Mouse (Mus musculus) liver, embryonic 14.5 days (tissue): Measurements from ENCODE around the gene Axdnd1. TPM values are rescaled to one million over a fixed set of nuclear protein-coding genes. Genes with fewer than 3 reads are reported as not detected.

Source experiments
- ATAC-seq: fragments of 200-750 bp; cut with Nextera tagmentation; 2 replicates; pipeline ENCODE4 v1.8.0; 2017; ENCODE audit warnings: moderate number of reproducible peaks, mild to moderate bottlenecking, moderate library complexity; ENCODE audit not compliant: insufficient read depth
- DNase-seq, 3 experiments: peaks; one replicate each; pipeline ENCODE4 v3.0.0-alpha.2; 2012 to 2013; ENCODE audit warnings: low read depth in 3 of 3, low spot score in 3 of 3
- H3K27ac ChIP-seq: fragments of 300-500 bp; sonication (generic); 2 replicates; pipeline ENCODE4 v1.5.1; 2014; ENCODE audit warnings: moderate library complexity, mild to moderate bottlenecking, control low read depth, inconsistent platforms
- H3K27me3 ChIP-seq: fragments of 300-500 bp; sonication (generic); 2 replicates; pipeline ENCODE4 v1.6.1; 2014; ENCODE audit warnings: mild to moderate bottlenecking, low read length, moderate library complexity; ENCODE audit not compliant: control insufficient read depth, insufficient read depth
- H3K36me3 ChIP-seq: fragments of 300-500 bp; sonication (generic); replicated peaks from 2 replicates; pipeline ENCODE4 v1.6.1; 2014; ENCODE audit warnings: low read depth; ENCODE audit not compliant: control insufficient read depth, insufficient read depth
- H3K4me1 ChIP-seq, 2 experiments: fragments of 200-500 bp in 1 of 2; fragments of 300-500 bp in 1 of 2; sonication (generic) in 1 of 2; replicated peaks; 2 replicates each; pipeline ENCODE4 v1.6.1; 2012 to 2014; ENCODE audit warnings: antibody characterized with exemption in 1 of 2, inconsistent platforms in 1 of 2, low read length in 1 of 2; ENCODE audit not compliant: control insufficient read depth in 2 of 2, insufficient read depth in 2 of 2
- H3K4me2 ChIP-seq: fragments of 300-500 bp; sonication (generic); 2 replicates; pipeline ENCODE4 v1.6.1; 2014; ENCODE audit warnings: low read depth, mild to moderate bottlenecking, control low read depth, moderate library complexity
- H3K4me3 ChIP-seq, 2 experiments: fragments of 200-500 bp in 1 of 2; fragments of 300-500 bp in 1 of 2; sonication (generic) in 1 of 2; 2 replicates each; pipeline ENCODE4 v1.5.1; 2012 to 2014; ENCODE audit warnings: low read depth in 2 of 2, low read length in 2 of 2, mild to moderate bottlenecking in 2 of 2, control low read depth in 1 of 2, inconsistent platforms in 1 of 2, moderate library complexity in 1 of 2; ENCODE audit not compliant: insufficient read depth in 1 of 2
- H3K9ac ChIP-seq: fragments of 300-500 bp; sonication (generic); replicated peaks from 2 replicates; pipeline ENCODE4 v1.6.1; 2014; ENCODE audit warnings: mild to moderate bottlenecking, control low read depth, moderate library complexity
- H3K9me3 ChIP-seq: fragments of 300-500 bp; sonication (generic); 2 replicates; pipeline ENCODE4 v1.6.1; 2016; ENCODE audit warnings: low read length, mixed read lengths; ENCODE audit not compliant: control insufficient read depth
- CTCF ChIP-seq: IDR thresholded peaks from 2 replicates; pipeline ENCODE4 v1.5.1; 2016; ENCODE audit warnings: antibody characterized with exemption, low read depth, control low read depth
- EP300 ChIP-seq: IDR thresholded peaks from 2 replicates; pipeline ENCODE4 v1.6.1; 2016; ENCODE audit warnings: antibody characterized with exemption, low read depth
- WGBS: fragments of 180-500 bp; shearing (Covaris S2); extraction: QIAGEN DNeasy Blood & Tissue Kit; methylation state at CpG from one replicate; pipeline ENCODE4 v1.1.7; 2014; ENCODE audit not compliant: insufficient replicate concordance; 5-methylcytosine and 5-hydroxymethylcytosine counted together
- polyA plus RNA-seq, 2 experiments: library from polyadenylated mRNA; depleted of rRNA in 1 of 2; stranded (reverse) in 1 of 2; unstranded in 1 of 2; fragments of >200 nt; fragmentation: Nextera tagmentation in 1 of 2; extraction: Ambion mirVana in 1 of 2; gene quantifications; 2 replicates each; pipeline versions ENCODE4 v1.2.1 to v1.2.3; 2012 to 2014

Axdnd1 gene
- polyA plus RNA-seq, 2 experiments = 0.06 to 0.09 TPM

DNA sequence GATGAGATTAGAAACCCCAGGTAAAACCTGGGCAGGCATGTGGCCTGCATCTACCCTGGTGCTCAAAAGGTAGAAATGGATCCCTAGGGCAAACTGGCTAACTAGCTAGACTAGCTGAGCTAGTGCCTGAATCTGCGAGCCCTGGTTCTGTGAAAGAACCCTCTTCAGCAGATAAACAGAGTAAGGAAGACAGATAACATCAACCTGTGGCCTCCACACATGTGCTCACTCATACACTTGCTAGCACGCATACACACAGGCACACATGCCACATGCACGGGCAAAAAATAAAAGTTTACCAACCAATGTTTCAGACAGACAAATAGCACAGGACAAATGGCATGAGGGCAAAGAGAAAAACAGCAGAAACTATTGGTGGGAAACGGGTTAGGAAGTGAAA lies 70.5 kb downstream of the Axdnd1 start:
- Histone ChIP-seq H3K9ac (no peak overlapping the region), H3K36me3 (no peaks in the 10 kb centered on the region), H3K9me3 (no peaks in the 10 kb centered on the region), H3K4me1 (no peaks in the 10 kb centered on the region), H3K27me3 (no peaks in the 10 kb centered on the region), H3K4me2 (no peak overlapping the region), H3K27ac (no peak overlapping the region), H3K4me3 (no peak overlapping the region)
- no peak for TF ChIP-seq EP300
- TF ChIP-seq CTCF = no peak
- ATAC-seq (no peak), DNase-seq (no peak)
- WGBS = 52% methylated on average over 4 of the region's 4 CpGs

GRCm38 (mm10) chr1:156349031-156349430 lies 71.9 kb downstream of the Axdnd1 start:
- 53% methylated on average over 4 of the region's 4 CpGs for WGBS
- Histone ChIP-seq H3K4me1 (no peaks in the 10 kb centered on the region), H3K36me3 (no peaks in the 10 kb centered on the region), H3K27me3 (no peaks in the 10 kb centered on the region), H3K27ac (no peak overlapping the region), H3K4me3 (no peak overlapping the region), H3K9me3 (no peaks in the 10 kb centered on the region), H3K9ac (no peak overlapping the region), H3K4me2 (no peak overlapping the region)
- TF ChIP-seq CTCF (no peak), EP300 (no peak)
- DNase-seq (no peak), ATAC-seq (no peak)

GRCm38 (mm10) chr1:156345633-156346032 lies 75.3 kb downstream of the Axdnd1 start:
- H3K9me3 ChIP-seq = no peaks in the 10 kb centered on the region

GRCm38 (mm10) chr1:156344433-156344832 lies 76.5 kb downstream of the Axdnd1 start:
- DNase-seq = no peak
- no peak for ATAC-seq
- 43% methylated on average over 4 of the region's 4 CpGs for WGBS
- Histone ChIP-seq H3K9ac (no peak overlapping the region), H3K9me3 (no peaks in the 10 kb centered on the region), H3K27me3 (no peaks in the 10 kb centered on the region), H3K4me2 (no peak overlapping the region), H3K4me3 (no peak overlapping the region), H3K27ac (no peak overlapping the region), H3K4me1 (no peaks in the 10 kb centered on the region), H3K36me3 (no peaks in the 10 kb centered on the region)
- TF ChIP-seq CTCF (no peak), EP300 (no peak)

More at GRCm38 (mm10) chr1:156345633-156346032, 75.3 kb downstream of the Axdnd1 start:
- no peak for DNase-seq
- ATAC-seq = no peak
- Histone ChIP-seq H3K4me2 (no peak overlapping the region), H3K4me3 (no peak overlapping the region), H3K36me3 (no peaks in the 10 kb centered on the region), H3K4me1 (no peaks in the 10 kb centered on the region), H3K27ac (no peak overlapping the region), H3K27me3 (no peaks in the 10 kb centered on the region), H3K9ac (no peak overlapping the region)
- 76% methylated on average over 4 of the region's 4 CpGs for WGBS
- TF ChIP-seq CTCF (no peak), EP300 (no peak)

DNA sequence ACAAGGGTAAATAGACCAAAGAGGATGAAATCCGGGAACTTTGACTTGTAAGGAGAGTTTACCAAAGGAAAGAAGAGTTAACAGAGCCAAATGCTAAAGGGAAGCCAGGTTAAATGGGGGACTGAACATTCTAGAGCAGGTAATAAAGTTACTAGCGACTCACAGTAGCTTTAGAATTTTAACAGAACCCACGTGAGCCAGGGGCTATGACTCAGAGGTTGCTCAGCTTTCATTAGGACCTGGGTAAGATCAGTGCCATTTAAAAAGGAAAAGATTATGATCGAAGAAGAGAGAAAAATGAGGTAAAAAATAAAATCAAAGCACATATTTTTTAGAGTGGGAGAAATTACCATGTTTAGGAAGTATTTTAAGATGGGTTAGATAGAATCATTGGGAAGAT lies 80.1 kb downstream of the Axdnd1 start:
- no peak overlapping the region for H3K27ac ChIP-seq
- H3K4me1 ChIP-seq = no peaks in the 10 kb centered on the region
- no peaks in the 10 kb centered on the region for H3K9me3 ChIP-seq
- no peak overlapping the region for H3K9ac ChIP-seq
- no peaks in the 10 kb centered on the region for H3K27me3 ChIP-seq
- H3K36me3 ChIP-seq = no peaks in the 10 kb centered on the region
- WGBS = 42% methylated on average over 4 of the region's 4 CpGs
- H3K4me3 ChIP-seq = no peak overlapping the region
- TF ChIP-seq EP300 (no peak), CTCF (no peak)
- DNase-seq = no peak
- H3K4me2 ChIP-seq = no peak overlapping the region
- ATAC-seq = no peak
